Mouse (Mus musculus): ENCODE data around the gene Mvp. TPM values are rescaled to one million over a fixed set of nuclear protein-coding genes. Genes with fewer than 3 reads are reported as not detected.

The Mvp gene
- total RNA-seq, 4 experiments from 2014 or later = 26.7 to 48.3 (median 34.8) TPM

GRCm38 (mm10) chr7:127020031-127020430 lies 5.6 kb upstream of the Mvp start:
- no peak for DNase-seq (ENCODE audit: low spot score in 2 of 2)

GRCm38 (mm10) chr7:127019306-127019960 lies 5.0 kb upstream of the Mvp start:
- no peak for DNase-seq (ENCODE audit: low spot score in 2 of 2)

GRCm38 (mm10) chr7:127018416-127019305 lies 4.2 kb upstream of the Mvp start:
- DNase-seq (ENCODE audit: low spot score in 2 of 2) = no peak

- DNase-seq (ENCODE audit: low spot score in 2 of 2) = no peak
These were observed 3.5 kb upstream of the Mvp start for GRCm38 (mm10) chr7:127017950-127018345.

- peak; percentile 92 to 97 for DNase-seq (ENCODE audit: low spot score in 2 of 2)
These were observed 2.8 kb upstream of the Mvp start, which contains the start of gene Pagr1a for GRCm38 (mm10) chr7:127016971-127017949. TSS of gene Pagr1a (minus strand) at chr7:127017352.

GRCm38 (mm10) chr7:127016486-127016938 lies 2.1 kb upstream of the Mvp start:
- DNase-seq (ENCODE audit: low spot score in 2 of 2) = no peak

GRCm38 (mm10) chr7:127016481-127016485 lies 1.9 kb upstream of the Mvp start, which contains the start of gene Pagr1b:
TSS of gene Pagr1b (minus strand) at chr7:127016484.
- no peak for DNase-seq (ENCODE audit: low spot score in 2 of 2)

GRCm38 (mm10) chr7:127016081-127016480 lies 1.7 kb upstream of the Mvp start:
- no peak for DNase-seq (ENCODE audit: low spot score in 2 of 2)

GRCm38 (mm10) chr7:127014993-127015392 lies 572 bp upstream of the Mvp start:
- no peak for DNase-seq (ENCODE audit: low spot score in 2 of 2)

- no peak for DNase-seq (ENCODE audit: low spot score in 2 of 2)
These were observed 1.0 kb downstream of the Mvp start for GRCm38 (mm10) chr7:127013385-127013784.

- DNase-seq (ENCODE audit: low spot score in 2 of 2) = no peak
These were observed 1.6 kb downstream of the Mvp start for GRCm38 (mm10) chr7:127012845-127013244.

- DNase-seq (ENCODE audit: low spot score in 2 of 2) = no peak
These were observed 2.0 kb downstream of the Mvp start for GRCm38 (mm10) chr7:127012374-127012773.

GRCm38 (mm10) chr7:127011717-127012116 lies 2.7 kb downstream of the Mvp start:
- no peak for DNase-seq (ENCODE audit: low spot score in 2 of 2)

- DNase-seq (ENCODE audit: low spot score in 2 of 2) = no peak
These were observed 3.4 kb downstream of the Mvp start for GRCm38 (mm10) chr7:127011051-127011450.

GRCm38 (mm10) chr7:127009307-127010085 lies 4.9 kb downstream of the Mvp start:
- DNase-seq (ENCODE audit: low spot score in 2 of 2) = no peak

GRCm38 (mm10) chr7:127008239-127009019 lies 6.0 kb downstream of the Mvp start:
- DNase-seq (ENCODE audit: low spot score in 2 of 2) = peak; percentile 61 to 63

- DNase-seq (ENCODE audit: low spot score in 2 of 2) = no peak
These were observed 7.0 kb downstream of the Mvp start for GRCm38 (mm10) chr7:127007313-127008024.

GRCm38 (mm10) chr7:127004122-127004875 lies 10.1 kb downstream of the Mvp start:
- no peak for DNase-seq (ENCODE audit: low spot score in 2 of 2)

GRCm38 (mm10) chr7:127003620-127004019 lies 10.8 kb downstream of the Mvp start:
- DNase-seq (ENCODE audit: low spot score in 2 of 2) = no peak
